Mouse (Mus musculus): Measurements from ENCODE around the gene Gm17545. TPM values are rescaled to one million over a fixed set of nuclear protein-coding genes. Genes with fewer than 3 reads are reported as not detected.
"Not testable (repeated sequence)": the region's sequence is repeated elsewhere in the genome, so short reads cannot be mapped to it uniquely, and the experiment has no call there.

The Gm17545 gene
- not detected for total RNA-seq (2021)
- long read RNA-seq, experiment 1: 0 reads
- long read RNA-seq, experiment 2, partial matches to known transcripts: 0 of 2 reads
- long read RNA-seq, experiment 2, other reads (novel, unspliced or antisense): 2 of 2 reads

DNA sequence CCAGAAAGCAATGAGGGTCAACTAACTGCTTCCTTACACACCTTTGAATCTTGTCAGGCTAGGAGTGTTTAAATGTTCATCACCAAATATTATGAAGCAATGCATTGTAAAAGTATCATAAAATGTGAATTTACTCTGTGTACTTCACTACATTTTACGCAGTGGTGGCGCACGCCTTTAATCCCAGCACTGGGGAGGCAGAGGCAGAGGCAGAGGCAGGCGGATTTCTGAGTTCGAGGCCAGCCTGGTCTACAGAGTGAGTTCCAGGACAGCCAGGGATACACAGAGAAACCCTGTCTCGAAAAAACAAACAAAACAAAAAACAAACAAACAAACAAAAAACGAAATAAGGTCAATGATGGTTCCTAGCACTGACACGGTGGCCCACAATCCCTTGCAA is at the start of gene Gm17545:
TSS of gene Gm17545 (plus strand) at position 301 of the 400 bp plus-strand sequence.
- H3K4me3 ChIP-seq; H3K27ac ChIP-seq; DNase-seq (ENCODE audit: extremely low spot score in 1 of 2, low spot score in 2 of 2); intact Hi-C loops (cut with DNase I): not testable (repeated sequence)

DNA sequence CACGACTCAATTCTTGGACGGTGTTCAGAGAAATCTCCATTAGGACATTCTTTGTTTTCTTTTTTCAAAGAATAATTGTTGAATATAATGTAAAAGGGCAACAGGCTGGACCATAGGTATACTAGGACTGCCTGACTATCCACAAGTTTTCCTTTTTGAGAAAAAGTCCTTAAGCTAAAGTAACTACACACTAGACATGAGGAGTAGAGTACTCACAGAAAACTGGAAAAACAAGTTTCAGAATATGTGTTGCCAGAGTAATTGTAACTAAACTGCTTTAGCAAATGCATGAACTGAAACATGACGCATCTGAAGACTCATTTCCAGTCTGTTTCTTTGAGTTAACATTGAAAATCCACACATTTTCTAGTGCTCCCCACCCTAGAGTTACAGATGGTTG is 48.7 kb upstream of the Gm17545 start:
- no peak overlapping the region for H3K27ac ChIP-seq
- no peak overlapping the region for H3K4me3 ChIP-seq
- TF ChIP-seq CTCF (IDR thresholded peaks at IDR 0.05): no peak
- intact Hi-C loops (cut with DNase I): no loop called here
- DNase-seq (ENCODE audit: extremely low spot score in 1 of 2, low spot score in 2 of 2): no peak

DNA sequence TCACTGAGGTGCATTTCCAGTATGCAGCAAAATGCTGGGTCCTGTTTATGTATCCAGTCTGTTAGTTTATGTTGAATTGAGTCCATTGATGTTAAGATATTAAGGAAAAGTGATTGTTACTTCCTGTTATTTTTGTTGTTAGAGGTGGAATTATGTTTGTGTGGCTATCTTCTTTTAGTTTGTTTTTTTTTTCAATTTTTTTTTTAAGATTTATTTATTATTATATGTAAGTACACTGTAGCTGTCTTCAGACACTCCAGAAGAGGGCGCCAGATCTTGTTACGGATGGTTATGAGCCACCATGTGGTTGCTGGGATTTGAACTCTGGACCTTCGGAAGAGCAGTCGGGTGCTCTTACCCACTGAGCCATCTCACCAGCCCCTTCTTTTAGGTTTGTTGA is 46.5 kb upstream of the Gm17545 start:
- intact Hi-C loops (cut with DNase I): loop anchor here (2.0 kb wide), 3 partner anchors 101 to 251 kb away; partner anchors contain the start of genes Pigyl, Zfp809 and Zfp810
- H3K4me3 ChIP-seq; H3K27ac ChIP-seq; DNase-seq (ENCODE audit: extremely low spot score in 1 of 2, low spot score in 2 of 2): not testable (repeated sequence)

DNA sequence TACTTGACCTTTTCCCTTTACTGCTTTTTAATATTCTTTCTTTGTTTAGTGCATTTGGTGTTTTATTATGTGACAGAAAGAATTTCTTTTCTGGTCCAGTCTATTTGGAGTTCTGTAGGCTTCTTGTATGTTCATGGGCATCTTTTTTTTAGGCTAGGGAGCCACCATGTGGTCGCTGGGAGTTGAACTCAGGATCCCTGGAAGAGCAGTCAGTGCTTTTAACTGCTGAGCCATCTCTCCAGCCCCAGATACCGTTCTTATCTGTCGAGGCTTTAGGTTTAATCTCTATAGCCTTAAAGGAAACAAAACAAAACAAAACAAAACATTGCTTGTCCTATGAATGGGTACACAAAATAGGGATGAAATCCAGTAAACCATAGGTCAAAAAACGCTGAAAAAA is 45.7 kb upstream of the Gm17545 start:
- TF ChIP-seq CTCF (IDR thresholded peaks at IDR 0.05): peak; percentile 36
- intact Hi-C loops (cut with DNase I): loop anchor here (2.0 kb wide), 3 partner anchors 102 to 252 kb away; partner anchors contain the start of genes Pigyl, Zfp809 and Zfp810
- not testable (repeated sequence) for DNase-seq (ENCODE audit: extremely low spot score in 1 of 2, low spot score in 2 of 2); H3K4me3 ChIP-seq; H3K27ac ChIP-seq

DNA sequence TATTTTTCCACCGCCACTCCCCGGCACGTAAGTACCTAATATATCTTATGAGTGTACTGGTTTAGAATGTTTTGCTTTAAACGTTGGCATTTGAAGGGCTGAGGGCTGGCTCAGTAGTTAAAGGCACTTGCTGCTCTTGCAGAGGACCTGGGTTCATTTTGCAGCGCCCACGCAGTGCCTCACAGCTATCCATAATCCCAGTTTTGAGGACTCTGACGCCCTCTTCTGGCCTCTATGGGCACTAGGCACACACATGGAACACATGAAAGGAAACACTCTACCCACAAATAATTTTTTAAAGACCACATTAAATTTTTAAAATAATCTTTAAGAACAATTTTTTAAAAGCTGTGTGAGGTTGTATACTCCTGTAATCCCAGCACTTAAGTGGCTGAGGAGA is 44.6 kb upstream of the Gm17545 start:
- no peak overlapping the region for H3K27ac ChIP-seq
- no peak overlapping the region for H3K4me3 ChIP-seq
- TF ChIP-seq CTCF (IDR thresholded peaks at IDR 0.05): no peak; the same call in 1 of the 2 replicates
- no peak for DNase-seq (ENCODE audit: extremely low spot score in 1 of 2, low spot score in 2 of 2)
- intact Hi-C loops (cut with DNase I): loop anchor here (2.0 kb wide), 3 partner anchors 103 to 253 kb away; partner anchors contain the start of genes Pigyl, Zfp809 and Zfp810

DNA sequence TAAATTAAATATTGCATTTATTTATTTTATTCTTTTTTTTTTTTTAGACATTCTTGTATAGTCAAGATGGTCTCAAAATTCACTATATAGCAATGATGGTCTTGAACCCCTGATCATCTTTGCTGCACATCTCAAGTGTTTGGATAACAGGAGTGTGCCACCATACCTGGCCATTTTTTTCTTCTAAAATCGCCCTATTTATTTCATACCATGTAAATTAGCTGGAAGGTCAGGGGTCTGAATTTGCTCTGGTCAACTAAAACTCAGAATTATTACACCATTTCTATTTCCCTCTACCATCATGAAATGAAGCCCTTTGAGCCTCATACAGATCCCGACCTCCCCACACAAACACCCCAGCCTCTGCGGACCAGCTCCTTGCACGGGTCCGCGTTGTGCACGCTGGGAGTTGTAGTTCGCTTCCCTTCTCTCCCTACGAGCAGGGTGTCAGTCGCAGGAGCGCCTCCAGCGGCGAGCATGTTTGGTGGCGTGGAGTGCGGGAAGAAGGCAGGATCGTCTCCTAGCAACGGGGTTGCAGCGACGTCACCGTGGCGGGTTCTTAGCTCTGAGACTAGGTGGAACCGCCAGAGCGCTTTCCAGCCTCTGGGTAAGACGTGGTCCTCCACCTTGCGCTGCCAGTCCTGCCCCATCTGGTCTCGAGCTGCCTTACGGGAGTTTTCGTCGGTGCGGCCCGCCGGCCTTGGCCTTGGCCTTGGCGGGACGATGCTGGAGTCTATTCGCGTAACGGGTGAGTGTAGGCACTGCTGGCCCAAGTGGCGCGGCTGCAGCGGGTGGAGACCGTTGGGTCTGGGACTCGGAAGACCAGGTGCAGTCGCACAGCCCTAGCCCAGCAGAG is 42.9 kb upstream of the Gm17545 start, which contains the start of gene 9530077C05Rik:
TSS of gene 9530077C05Rik (plus strand) at position 512 of the 856 bp plus-strand sequence.
- peak within 1 kb of the TSS; percentile 90 for H3K27ac ChIP-seq
- intact Hi-C loops (cut with DNase I): loop anchor here (5.0 kb wide), 1 partner anchor 56 kb away; the partner anchor contains the start of gene Rp9
- TF ChIP-seq CTCF (IDR thresholded peaks at IDR 0.05): peak; percentile 90
- DNase-seq (ENCODE audit: extremely low spot score in 1 of 2, low spot score in 2 of 2): peak; percentile 98
- H3K4me3 ChIP-seq: peak within 1 kb of the TSS; percentile 76

DNA sequence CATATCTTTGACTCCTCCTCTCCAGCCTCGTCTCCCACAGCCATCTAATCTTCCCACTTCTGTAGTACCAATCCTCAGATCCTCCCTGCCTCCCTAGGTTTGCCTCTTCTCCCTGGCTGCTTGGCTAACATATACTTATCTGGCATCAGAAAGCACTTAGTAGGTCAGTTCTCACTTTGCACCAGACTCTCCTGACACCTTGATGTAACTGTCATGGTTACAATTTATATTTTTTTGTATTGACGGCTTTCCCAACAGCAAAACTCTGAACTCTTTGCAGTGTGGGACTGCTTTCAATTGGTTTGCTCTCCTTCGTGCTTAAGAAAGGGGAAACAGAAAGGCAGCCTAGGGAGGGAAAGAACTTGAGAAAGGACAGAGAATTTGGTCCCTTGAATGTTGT is 37.9 kb upstream of the Gm17545 start:
- DNase-seq (ENCODE audit: extremely low spot score in 1 of 2, low spot score in 2 of 2): no peak
- intact Hi-C loops (cut with DNase I): no loop called here
- no peak for TF ChIP-seq CTCF (IDR thresholded peaks at IDR 0.05)
- Histone ChIP-seq H3K4me3 (no peak overlapping the region), H3K27ac (no peak overlapping the region)

DNA sequence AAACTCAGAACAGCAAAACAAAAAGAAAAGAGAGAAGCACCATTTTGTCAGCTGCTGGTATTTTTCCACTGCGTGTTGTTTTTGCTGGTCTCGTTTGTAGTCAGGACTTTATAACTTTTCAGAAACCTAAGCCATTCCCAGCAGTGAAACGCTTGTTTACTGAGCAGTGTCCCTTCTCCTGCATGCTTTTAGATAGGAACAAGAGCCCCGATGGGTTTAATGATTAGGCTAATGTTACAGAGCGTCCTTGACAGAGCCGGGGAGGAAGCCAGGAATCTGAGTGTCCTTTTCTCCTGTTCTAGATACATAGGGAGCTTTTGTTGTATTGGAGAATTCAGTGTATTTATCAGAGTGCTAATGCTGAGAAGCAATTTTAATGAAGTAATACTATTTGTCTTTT is 36.5 kb upstream of the Gm17545 start:
- Histone ChIP-seq H3K27ac (no peak overlapping the region), H3K4me3 (no peak overlapping the region)
- no peak for TF ChIP-seq CTCF (IDR thresholded peaks at IDR 0.05)
- intact Hi-C loops (cut with DNase I): no loop called here
- no peak for DNase-seq (ENCODE audit: extremely low spot score in 1 of 2, low spot score in 2 of 2)

DNA sequence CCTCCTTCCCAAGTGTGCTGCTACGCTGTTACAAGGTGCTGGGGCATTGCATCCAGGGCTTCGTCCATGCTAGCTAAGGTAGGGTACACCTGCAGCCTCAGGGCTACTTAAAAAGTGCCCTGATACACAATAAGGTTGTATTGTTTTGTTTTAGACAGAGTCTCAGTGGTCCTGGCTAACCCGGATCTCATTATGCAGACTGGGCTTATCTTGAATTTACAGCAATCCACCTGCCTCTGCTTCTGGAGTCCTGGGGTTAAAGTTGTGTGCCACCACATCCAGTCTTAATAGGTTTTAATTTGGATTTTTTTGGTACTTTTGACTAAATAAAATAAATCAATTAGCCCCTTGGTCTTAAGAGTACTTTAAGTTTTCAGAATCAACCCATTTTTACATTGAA is 34.2 kb upstream of the Gm17545 start:
- intact Hi-C loops (cut with DNase I): no loop called here
- DNase-seq (ENCODE audit: extremely low spot score in 1 of 2, low spot score in 2 of 2): no peak

DNA sequence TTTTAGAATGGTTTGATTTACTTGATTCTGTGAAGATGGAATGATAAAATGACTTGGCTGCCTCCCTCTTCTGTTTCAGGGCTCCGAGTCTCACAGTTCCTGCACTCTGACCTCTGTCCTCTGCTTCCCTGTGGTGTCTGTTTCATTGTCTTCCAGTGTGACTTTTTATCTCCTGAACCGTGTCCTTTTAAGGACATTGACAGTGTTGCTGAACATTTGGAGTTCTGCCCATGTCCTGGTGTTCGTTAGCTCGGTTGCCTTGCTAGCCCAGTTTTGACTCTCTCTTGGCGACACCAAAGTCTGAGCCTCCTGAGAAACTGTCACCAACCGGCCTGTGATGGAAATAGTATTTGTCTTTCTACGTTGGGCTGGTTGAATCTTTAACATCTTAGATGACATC is 33.6 kb upstream of the Gm17545 start:
- TF ChIP-seq CTCF (IDR thresholded peaks at IDR 0.05): no peak
- intact Hi-C loops (cut with DNase I): no loop called here
- Histone ChIP-seq H3K4me3 (no peak overlapping the region), H3K27ac (no peak overlapping the region)
- DNase-seq (ENCODE audit: extremely low spot score in 1 of 2, low spot score in 2 of 2): no peak

More for the DNA sequence above, 34.2 kb upstream of the Gm17545 start:
- Histone ChIP-seq H3K27ac (no peak overlapping the region), H3K4me3 (no peak overlapping the region)
- no peak for TF ChIP-seq CTCF (IDR thresholded peaks at IDR 0.05)

DNA sequence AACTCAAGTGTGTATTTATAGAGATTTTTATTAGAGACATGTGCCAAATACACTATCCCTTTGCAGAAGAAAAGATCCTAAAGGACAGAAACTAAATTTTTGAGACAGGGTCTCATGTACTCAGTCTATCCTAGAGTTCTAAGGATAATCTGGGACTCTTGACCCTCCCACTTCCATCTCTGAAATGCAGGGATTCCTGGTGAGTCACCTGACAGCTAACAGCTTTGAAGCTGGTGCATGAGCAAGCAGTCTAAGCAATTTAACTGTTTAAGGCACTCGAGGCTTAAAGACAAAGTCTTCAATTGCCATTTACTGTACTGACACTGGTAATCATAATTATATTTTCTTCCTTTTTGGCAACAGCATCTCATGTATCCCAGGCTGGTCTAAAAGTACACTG is 31.5 kb upstream of the Gm17545 start:
- intact Hi-C loops (cut with DNase I): no loop called here
- DNase-seq (ENCODE audit: extremely low spot score in 1 of 2, low spot score in 2 of 2): no peak
- no peak for TF ChIP-seq CTCF (IDR thresholded peaks at IDR 0.05)
- no peak overlapping the region for H3K4me3 ChIP-seq
- no peak overlapping the region for H3K27ac ChIP-seq

DNA sequence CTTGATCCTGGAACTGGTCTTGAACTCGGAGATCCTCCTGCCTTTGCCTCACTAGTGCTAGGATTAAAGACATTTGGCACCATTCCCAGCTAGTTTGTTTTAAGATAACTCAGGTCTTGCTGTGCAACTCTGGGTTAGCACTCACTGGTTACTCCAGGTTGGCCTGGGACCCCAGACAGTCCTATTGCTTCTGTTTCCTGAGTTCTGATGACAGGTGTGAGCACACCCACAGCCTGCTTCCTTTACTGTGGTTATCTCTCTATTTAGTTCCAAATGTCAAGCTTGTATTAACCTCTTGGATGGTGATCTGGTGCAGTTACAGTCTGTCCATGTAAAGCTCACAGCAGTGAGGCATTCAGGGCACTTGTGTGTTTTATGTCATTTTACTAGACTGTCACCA is 30.6 kb upstream of the Gm17545 start:
- DNase-seq (ENCODE audit: extremely low spot score in 1 of 2, low spot score in 2 of 2): no peak
- intact Hi-C loops (cut with DNase I): no loop called here

More for the DNA sequence above, 30.6 kb upstream of the Gm17545 start:
- H3K4me3 ChIP-seq: no peak overlapping the region
- no peak overlapping the region for H3K27ac ChIP-seq
- no peak for TF ChIP-seq CTCF (IDR thresholded peaks at IDR 0.05)
